Mouse (Mus musculus): ENCODE measurements around the gene Npcd.

GRCm38 (mm10) chr15:79755176-79755575 is 78.9 kb downstream of the Npcd start:
- TF ChIP-seq CTCF (IDR thresholded peaks at IDR 0.05; ENCODE audit: low read depth) (no peak), EP300 (optimal IDR thresholded peaks at IDR 0.05) (no peak)

All from stomach, postnatal 0 days (tissue).